Mouse (Mus musculus): ENCODE results near the gene Thap2. TPM values are rescaled to one million over a fixed set of nuclear protein-coding genes. Genes with fewer than 3 reads are reported as not detected.

The Thap2 gene
- polyA plus RNA-seq, 1 experiment = 7.4 TPM

DNA sequence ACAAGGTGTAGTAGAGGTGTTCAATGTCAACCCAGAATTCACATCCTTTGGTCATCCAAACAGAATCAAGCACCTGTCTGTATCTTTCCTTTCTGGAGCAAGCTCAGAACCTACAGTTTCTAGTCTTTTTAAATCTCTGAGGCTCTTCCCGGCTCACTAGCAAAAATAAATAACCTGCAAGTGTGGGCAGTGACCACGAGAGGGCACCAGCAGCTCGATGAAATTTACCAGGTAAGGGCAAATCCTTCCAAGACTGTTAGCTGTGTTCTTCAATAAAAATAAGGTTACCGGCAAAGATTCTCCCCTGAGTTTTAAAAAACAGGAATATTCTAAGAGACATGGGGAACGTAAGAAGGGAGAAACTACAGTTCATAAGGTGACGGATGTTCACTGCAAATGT, 60.9 kb downstream of the Thap2 start:
- Histone ChIP-seq H3K27me3 (replicated peaks; ENCODE audit: control insufficient read depth, insufficient read depth, low read length) (no peaks in the 10 kb centered on the region), H3K27ac (ENCODE audit: insufficient read depth, low read depth, low read length) (no peak overlapping the region), H3K36me3 (ENCODE audit: control insufficient read depth, insufficient read depth, low read length) (no peaks in the 10 kb centered on the region), H3K4me1 (ENCODE audit: control insufficient read depth, insufficient read depth, low read length) (no peaks in the 10 kb centered on the region), H3K4me3 (ENCODE audit: insufficient read depth, low read depth, low read length) (no peak overlapping the region)
- WGBS = 7% methylated on average over 6 of the region's 6 CpGs
- DNase-seq = peak; percentile 83
- TF ChIP-seq POLR2A (IDR thresholded peaks at IDR 0.05; ENCODE audit: low read depth, low read length) (no peak), CTCF (conservative IDR thresholded peaks at IDR 0.05; ENCODE audit: insufficient read depth, insufficient read length, low read depth, low read length) (peak; percentile 83)

DNA sequence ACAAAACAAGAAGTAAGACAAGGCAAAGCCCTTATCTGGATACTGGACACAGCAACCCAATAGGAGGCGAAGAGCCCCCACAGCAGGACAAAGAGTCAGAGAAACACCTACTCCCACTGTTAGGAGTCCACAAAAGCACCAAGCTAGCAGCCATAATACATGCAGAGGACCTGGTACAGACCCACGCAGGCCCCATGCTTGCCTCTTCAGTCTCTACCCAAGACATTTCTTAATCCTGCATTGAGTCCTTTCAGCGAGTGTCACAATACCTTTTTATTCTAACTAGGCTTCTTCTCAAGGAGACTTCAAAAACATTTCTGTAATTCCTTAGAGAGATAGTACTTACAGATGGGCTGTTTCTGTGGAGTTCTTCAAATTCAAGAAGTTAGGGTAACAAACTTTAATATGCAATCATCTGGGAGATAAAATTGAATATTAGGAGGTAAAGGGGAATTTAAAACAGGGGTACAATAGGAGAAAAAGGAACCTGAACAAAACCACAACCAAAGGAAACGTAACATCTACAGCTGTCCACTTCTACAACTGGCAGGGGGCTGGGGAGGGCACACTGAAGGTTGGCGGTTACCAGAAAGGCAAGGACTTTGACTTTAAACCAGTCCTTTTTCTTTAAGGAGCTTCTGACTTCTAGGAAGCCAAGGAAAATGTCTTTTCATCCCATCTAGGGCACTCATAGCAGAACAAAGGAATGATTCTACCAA, 62.8 kb downstream of the Thap2 start:
- Histone ChIP-seq H3K27me3 (replicated peaks; ENCODE audit: control insufficient read depth, insufficient read depth, low read length) (no peaks in the 10 kb centered on the region), H3K36me3 (ENCODE audit: control insufficient read depth, insufficient read depth, low read length) (no peaks in the 10 kb centered on the region), H3K4me3 (ENCODE audit: insufficient read depth, low read depth, low read length) (no peak overlapping the region), H3K4me1 (ENCODE audit: control insufficient read depth, insufficient read depth, low read length) (peaks cover 1% of the 10 kb centered on the region; the same call in 1 of the 2 replicates), H3K27ac (ENCODE audit: insufficient read depth, low read depth, low read length) (no peak overlapping the region)
- TF ChIP-seq CTCF (conservative IDR thresholded peaks at IDR 0.05; ENCODE audit: insufficient read depth, insufficient read length, low read depth, low read length) (no peak), POLR2A (IDR thresholded peaks at IDR 0.05; ENCODE audit: low read depth, low read length) (no peak)
- WGBS = 92% methylated on average over 5 of the region's 5 CpGs
- no peak for DNase-seq

Other genes starting within 250 kb of the Thap2 start
- not detected in 2 replicates for gene Tph2, start 199.4 kb downstream of the Thap2 start, polyA plus RNA-seq (2012; rRNA removed)
- 7.9 and 13.1 TPM in 2 replicates for gene Tbc1d15, start 133.0 kb downstream of the Thap2 start, polyA plus RNA-seq (2012; rRNA removed)
- gene Rab21, start 68.8 kb downstream of the Thap2 start, polyA plus RNA-seq (2012; rRNA removed) = 28.0 and 29.2 TPM in 2 replicates
- gene Tmem19, start 21.9 kb downstream of the Thap2 start, polyA plus RNA-seq (2012; rRNA removed) = 68.5 and 84.0 TPM in 2 replicates
- gene Zfc3h1, start 516 bp upstream of the Thap2 start, polyA plus RNA-seq (2012; rRNA removed) = 15.5 and 18.4 TPM in 2 replicates
- not detected in 2 replicates for gene A930009A15Rik, start 185.5 kb upstream of the Thap2 start, polyA plus RNA-seq (2012; rRNA removed)
- gene Lgr5, start 203.3 kb upstream of the Thap2 start, polyA plus RNA-seq (2012; rRNA removed) = 0.58 and 0.97 TPM in 2 replicates